Mouse (Mus musculus) erythroblast, embryonic 14.5 days (primary cell): Measurements from ENCODE around the gene Sgip1.

Experiments used
- GATA1 ChIP-seq: IDR thresholded peaks from 2 replicates; pipeline ENCODE4 v1.6.1; 2012; ENCODE audit warnings: low read length, inconsistent platforms, mixed read lengths
- TAL1 ChIP-seq: IDR thresholded peaks from 3 replicates; pipeline ENCODE4 v1.6.1; 2012; ENCODE audit warnings: low read length, inconsistent platforms, mixed read lengths

DNA sequence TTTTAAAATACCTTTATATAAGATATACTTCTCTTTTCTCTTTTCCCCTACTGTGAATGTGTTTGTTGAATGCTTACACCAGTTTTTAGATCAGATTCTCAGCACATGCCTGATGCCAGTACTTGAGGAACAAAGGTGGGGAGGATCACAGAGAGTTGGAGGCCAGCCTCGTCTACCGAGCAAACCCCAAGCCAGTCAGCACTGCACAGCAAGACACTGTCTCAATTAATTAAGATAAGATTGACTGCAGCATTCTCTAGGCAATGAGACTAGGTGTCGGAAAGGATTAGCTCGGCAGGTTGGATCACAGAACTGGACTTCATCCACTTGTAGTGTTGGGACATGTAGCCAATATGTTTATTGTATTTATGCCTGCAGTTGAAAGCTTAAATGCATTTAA is 246.2 kb downstream of the Sgip1 start:
- TF ChIP-seq GATA1 (no peak), TAL1 (no peak)
